In the genomic region with DNA sequence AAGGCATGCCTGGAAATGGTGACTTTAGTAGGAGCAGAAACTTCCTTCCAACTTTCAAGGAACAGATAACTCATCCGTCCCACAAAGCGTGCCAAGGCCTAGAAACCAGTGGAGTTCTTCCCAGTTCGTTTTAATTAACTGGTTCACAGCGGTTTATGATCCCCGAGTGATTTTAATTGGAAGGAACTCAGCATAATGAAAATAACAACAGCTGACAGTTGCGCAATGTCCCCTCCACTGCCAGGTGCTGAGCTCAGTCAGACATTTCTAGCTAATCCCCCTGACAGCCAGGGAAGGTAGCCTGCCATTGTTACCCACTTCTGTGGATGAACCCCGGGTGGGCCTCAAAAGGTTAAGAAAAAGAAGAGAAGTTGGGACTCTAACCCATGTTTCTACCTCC, we compare ENCODE assay signal across 12 mouse cellular contexts. TPM values are rescaled to one million over a fixed set of nuclear protein-coding genes. Genes with fewer than 3 reads are reported as not detected.
DNase-seq lines count a peak whose midpoint lies in the region; ATAC-seq and TF ChIP-seq lines count a peak whose summit lies in the region.
"Had no signal": no experiment of that assay in that cellular context is flagged by ENCODE, and none has a peak within 500 bp of the region (broad histone marks: within the 10 kb centered on the region; RNA-seq: fewer than 3 reads in every experiment).

No protein-coding gene starts in this region.

- WGBS in heart, embryonic 12.5 days, result 79% methylated on average over 7 of the region's 7 CpGs
- WGBS in stomach, postnatal 0 days, result 62% methylated on average over 7 of the region's 7 CpGs

- peaks cover 22% of the 10 kb centered on the region for H3K4me1 ChIP-seq in heart, embryonic 12.5 days (replicated peaks)
- no peaks in the 10 kb centered on the region for H3K4me1 ChIP-seq in stomach, postnatal 0 days (replicated peaks; ENCODE audit: control insufficient read depth, insufficient read depth)

- H3K9ac ChIP-seq in heart, embryonic 12.5 days, result no peak overlapping the region
- no peak overlapping the region for H3K9ac ChIP-seq in stomach, postnatal 0 days (ENCODE audit: low read length)

- TF ChIP-seq EP300 in stomach, postnatal 0 days (optimal IDR thresholded peaks at IDR 0.05), result no peak

- H3K27me3 ChIP-seq in heart, embryonic 12.5 days (replicated peaks), result no peaks in the 10 kb centered on the region
- H3K27me3 ChIP-seq in stomach, postnatal 0 days (ENCODE audit: control insufficient read depth, insufficient read depth, low read length), result no peaks in the 10 kb centered on the region

- H3K9me3 ChIP-seq in heart, embryonic 12.5 days (replicated peaks), result no peaks in the 10 kb centered on the region
- H3K9me3 ChIP-seq in stomach, postnatal 0 days (ENCODE audit: control insufficient read depth, low read length), result no peaks in the 10 kb centered on the region

- TF ChIP-seq CTCF in stomach, postnatal 0 days (IDR thresholded peaks at IDR 0.05; ENCODE audit: low read depth), result no peak

- intact Hi-C loops in heart, postnatal 14 days (cut with DNase I), result no loop called here

- no peak for ATAC-seq in heart, embryonic 12.5 days (ENCODE audit: insufficient number of reproducible peaks, low FRiP score)
- no peak for ATAC-seq in stomach, postnatal 0 days (ENCODE audit: low FRiP score, low TSS enrichment)
- no peak for ATAC-seq in megakaryocyte, adult 5-6 weeks (ENCODE audit: poor library complexity, severe bottlenecking)
- ATAC-seq: activated CD4-positive, CD25-positive, alpha-beta regulatory T cell, adult 4 months; intestine, embryonic 16.5 days had no signal

- H3K4me3 ChIP-seq in heart, embryonic 12.5 days, result no peak overlapping the region
- no peak overlapping the region for H3K4me3 ChIP-seq in stomach, postnatal 0 days (ENCODE audit: low read depth, low read length)

- H3K36me3 ChIP-seq in heart, embryonic 12.5 days, result no peaks in the 10 kb centered on the region
- no peaks in the 10 kb centered on the region for H3K36me3 ChIP-seq in stomach, postnatal 0 days (ENCODE audit: control insufficient read depth, insufficient read depth, low read length)

- H3K4me2 ChIP-seq in heart, embryonic 12.5 days, result no peak overlapping the region
- no peak overlapping the region for H3K4me2 ChIP-seq in stomach, postnatal 0 days (replicated peaks; ENCODE audit: low read depth)

- no peak overlapping the region for H3K27ac ChIP-seq in heart, embryonic 12.5 days (ENCODE audit: poor library complexity, severe bottlenecking)
- H3K27ac ChIP-seq in stomach, postnatal 0 days (replicated peaks), result no peak overlapping the region

- DNase-seq in heart, adult 18-20 months, result peak; percentile 67
- peak; percentile 28 for DNase-seq in testis, postnatal 14 days (ENCODE audit: low spot score)
- DNase-seq in testis, postnatal 10 days (ENCODE audit: low spot score), result no peak
- peak; percentile 52 to 57 for DNase-seq in heart, postnatal 14 days
- peak; percentile 79 for DNase-seq in retina, postnatal 1 day
- DNase-seq in stomach, postnatal 0 days (ENCODE audit: low spot score), result no peak
- DNase-seq: cerebellum, adult 2 months had no signal

RNA-seq across cellular contexts. Expression of a gene that starts 18.8 kb away (rescaled TPM):
- total RNA-seq in heart, adult 18-20 months (2021), result not detected
- polyA plus RNA-seq in heart, embryonic 12.5 days (2016; fragmentation: Nextera tagmentation; extraction: Ambion mirVana), result 9.8 and 10.3 TPM in 2 replicates
- total RNA-seq in heart, postnatal 14 days (2021), result under 1 TPM; 0.22 to 0.57 TPM
- polyA plus RNA-seq in stomach, postnatal 0 days (2015; fragmentation: Nextera tagmentation; extraction: Ambion mirVana), result 1.0 and 1.4 TPM in 2 replicates
- total RNA-seq in megakaryocyte, adult 5-6 weeks (2015), result not detected in 2 replicates
- total RNA-seq in megakaryocyte, adult 5-6 weeks (2017), result not detected in 2 replicates
- polyA plus RNA-seq: activated CD4-positive, CD25-positive, alpha-beta regulatory T cell, adult 4 months; liver, adult 2 months had no signal

RNA-seq across cellular contexts. Expression of a gene that starts 19.0 kb away (rescaled TPM):
- 1 to 10 TPM; 3.3 to 6.2 TPM for total RNA-seq in heart, adult 18-20 months (2021)
- polyA plus RNA-seq in heart, embryonic 12.5 days (2016; fragmentation: Nextera tagmentation; extraction: Ambion mirVana), result 191 and 195 TPM in 2 replicates
- total RNA-seq in heart, postnatal 14 days (2021), result 10 to 100 TPM; 32.4 to 35.5 TPM
- 26.0 and 26.8 TPM in 2 replicates for polyA plus RNA-seq in stomach, postnatal 0 days (2015; fragmentation: Nextera tagmentation; extraction: Ambion mirVana)
- total RNA-seq in megakaryocyte, adult 5-6 weeks (2015), result 0.09 TPM in 1 of 2 replicates, not detected in the other
- total RNA-seq in megakaryocyte, adult 5-6 weeks (2017), result under 0.01 TPM in 1 of 2 replicates, not detected in the other
- polyA plus RNA-seq: activated CD4-positive, CD25-positive, alpha-beta regulatory T cell, adult 4 months had no signal

RNA-seq across cellular contexts. Expression of a gene that starts 52.9 kb away (rescaled TPM):
- total RNA-seq in heart, adult 18-20 months (2021), result 1 to 10 TPM; 3.4 to 4.8 TPM
- polyA plus RNA-seq in heart, embryonic 12.5 days (2016; fragmentation: Nextera tagmentation; extraction: Ambion mirVana), result 9.5 and 12.7 TPM in 2 replicates
- total RNA-seq in heart, postnatal 14 days (2021), result 1 to 10 TPM; 4.9 to 5.8 TPM
- 1.6 and 1.9 TPM in 2 replicates for polyA plus RNA-seq in stomach, postnatal 0 days (2015; fragmentation: Nextera tagmentation; extraction: Ambion mirVana)
- not detected in 2 replicates for total RNA-seq in megakaryocyte, adult 5-6 weeks (2015)
- not detected in 2 replicates for total RNA-seq in megakaryocyte, adult 5-6 weeks (2017)
- polyA plus RNA-seq: activated CD4-positive, CD25-positive, alpha-beta regulatory T cell, adult 4 months had no signal

Comparison
In these comparisons a context has a peak if more than half of its experiments do, and no peak if none do; other contexts are left out.
1. DNase-seq: peak in heart, adult 18-20 months (2 of 2), testis, postnatal 14 days (single experiment), heart, postnatal 14 days (2 of 2) and retina, postnatal 1 day (single experiment); none in testis, postnatal 10 days (single experiment) and stomach, postnatal 0 days (single experiment).
2. RNA of a gene that starts 19.0 kb away (total RNA-seq): 32.4 to 35.5 TPM in heart, postnatal 14 days; 3.3 to 6.2 TPM in heart, adult 18-20 months and under 0.01 to 0.09 TPM in megakaryocyte, adult 5-6 weeks; every median in the first group is over 4 times any median in the second.
3. RNA of a gene that starts 52.9 kb away (total RNA-seq): 4.9 to 5.8 TPM in heart, postnatal 14 days and 3.4 to 4.8 TPM in heart, adult 18-20 months; not detected in megakaryocyte, adult 5-6 weeks; every median in the first group is over 4 times any median in the second.